Mouse (Mus musculus) liver, embryonic 12.5 days (tissue): ENCODE measurements around the gene C1d. TPM values are rescaled to one million over a fixed set of nuclear protein-coding genes. Genes with fewer than 3 reads are reported as not detected.
"Not testable (repeated sequence)": the region's sequence is repeated elsewhere in the genome, so short reads cannot be mapped to it uniquely, and the experiment has no call there.

ENCODE experiments used
- ATAC-seq: fragments of 200-750 bp; cut with Nextera tagmentation; 2 replicates; pipeline ENCODE4 v1.8.0; 2017; ENCODE audit warnings: moderate number of reproducible peaks, mild to moderate bottlenecking, moderate library complexity
- H3K27ac ChIP-seq: fragments of 300-500 bp; sonication (generic); 2 replicates; pipeline ENCODE4 v1.5.1; 2016; ENCODE audit warnings: mild to moderate bottlenecking
- H3K27me3 ChIP-seq: fragments of 300-500 bp; sonication (generic); replicated peaks from 2 replicates; pipeline ENCODE4 v1.6.1; 2016; ENCODE audit warnings: mild to moderate bottlenecking, moderate library complexity
- H3K36me3 ChIP-seq: fragments of 300-500 bp; sonication (generic); 2 replicates; pipeline ENCODE4 v1.6.1; 2016; ENCODE audit warnings: mild to moderate bottlenecking, moderate library complexity
- H3K4me1 ChIP-seq: fragments of 300-500 bp; sonication (generic); 2 replicates; pipeline ENCODE4 v1.6.1; 2016
- H3K4me2 ChIP-seq: fragments of 300-500 bp; sonication (generic); 2 replicates; pipeline ENCODE4 v1.6.1; 2016; ENCODE audit warnings: mild to moderate bottlenecking, moderate library complexity
- H3K4me3 ChIP-seq: fragments of 300-500 bp; sonication (generic); 2 replicates; pipeline ENCODE4 v1.5.1; 2016; ENCODE audit warnings: mild to moderate bottlenecking, moderate library complexity
- H3K9ac ChIP-seq: fragments of 300-500 bp; sonication (generic); 2 replicates; pipeline ENCODE4 v1.6.1; 2016; ENCODE audit warnings: mild to moderate bottlenecking, moderate library complexity
- H3K9me3 ChIP-seq: fragments of 300-500 bp; sonication (generic); replicated peaks from 2 replicates; pipeline ENCODE4 v1.6.1; 2016; ENCODE audit warnings: mild to moderate bottlenecking, moderate library complexity
- WGBS: fragments of 180-500 bp; shearing (Covaris S2); methylation state at CpG from one replicate; pipeline ENCODE4 v1.1.7; 2016; ENCODE audit not compliant: insufficient replicate concordance; 5-methylcytosine and 5-hydroxymethylcytosine counted together
- polyA plus RNA-seq: library from polyadenylated mRNA; unstranded; fragments of >200 nt; fragmentation: Nextera tagmentation; extraction: Ambion mirVana; gene quantifications from 2 replicates; pipeline ENCODE4 v1.2.1, GENCODE M21; 2016

C1d gene
- polyA plus RNA-seq: 56.5 and 56.6 TPM in 2 replicates

- Histone ChIP-seq H3K4me3 (peak within 1 kb of the TSS; percentile 85), H3K4me2 (peak within 1 kb of the TSS; percentile 74), H3K36me3 (peaks cover 1% of the 10 kb centered on the region; the same call in 1 of the 2 replicates), H3K9ac (peak within 1 kb of the TSS; percentile 89), H3K27me3 (no peaks in the 10 kb centered on the region), H3K9me3 (no peaks in the 10 kb centered on the region), H3K4me1 (peaks cover 21% of the 10 kb centered on the region), H3K27ac (peak within 1 kb of the TSS; percentile 90)
- peak; percentile 95 for ATAC-seq
- under 1% methylated on average over 33 of the region's 33 CpGs for WGBS
Measured at GRCm38 (mm10) chr11:17257443-17257842, at the start of gene C1d. TSS of gene C1d (plus strand) at chr11:17257579.

- ATAC-seq: peak; percentile 97
- WGBS: under 1% methylated on average over 65 of the region's 65 CpGs
Measured at GRCm38 (mm10) chr11:17211258-17212140, 45.9 kb upstream of the C1d start, which contains the start of gene Pno1. TSS of gene Pno1 (minus strand) at chr11:17211568.

DNA sequence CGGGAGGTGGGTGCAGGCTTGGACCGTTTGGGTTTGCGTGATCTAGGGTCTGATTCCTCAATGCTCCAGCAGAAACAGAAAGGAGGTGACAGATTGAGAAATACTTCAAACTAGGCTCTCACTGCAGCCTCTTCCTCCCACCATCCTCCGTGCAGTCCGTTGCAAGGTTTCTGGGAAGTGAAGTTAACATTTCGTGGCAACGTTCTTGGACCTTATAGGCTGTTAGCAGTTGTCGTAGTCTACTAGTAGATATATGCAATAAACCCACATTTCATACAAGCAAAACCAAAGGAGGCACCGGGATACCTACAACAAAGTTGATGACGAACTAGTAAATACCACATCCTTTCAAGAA lies 45.3 kb upstream of the C1d start:
- Histone ChIP-seq H3K4me2 (peak overlapping the region; percentile 87), H3K36me3 (peaks cover 27% of the 10 kb centered on the region), H3K4me3 (peak overlapping the region; percentile 94), H3K9me3 (no peaks in the 10 kb centered on the region), H3K27me3 (no peaks in the 10 kb centered on the region), H3K4me1 (peaks cover 35% of the 10 kb centered on the region), H3K9ac (peak overlapping the region; percentile 84), H3K27ac (peak overlapping the region; percentile 80)
- ATAC-seq: no peak; the same call in 1 of the 2 replicates
- under 1% methylated on average over 10 of the region's 10 CpGs for WGBS

More at GRCm38 (mm10) chr11:17211258-17212140, 45.9 kb upstream of the C1d start, which contains the start of gene Pno1:
- Histone ChIP-seq H3K4me1 (peaks cover 35% of the 10 kb centered on the region), H3K4me2 (peak within 1 kb of the TSS; percentile 87), H3K9ac (peak within 1 kb of the TSS; percentile 84), H3K27me3 (no peaks in the 10 kb centered on the region), H3K4me3 (peak within 1 kb of the TSS; percentile 94), H3K9me3 (no peaks in the 10 kb centered on the region), H3K27ac (peak within 1 kb of the TSS; percentile 80), H3K36me3 (peaks cover 30% of the 10 kb centered on the region)

- ATAC-seq: peak; percentile 25
- 31% methylated on average over 5 of the region's 5 CpGs for WGBS
- peak overlapping the region; percentile 84 for H3K9ac ChIP-seq
- H3K36me3 ChIP-seq: peaks cover 20% of the 10 kb centered on the region
- peaks cover 35% of the 10 kb centered on the region for H3K4me1 ChIP-seq
- peak overlapping the region; percentile 80 for H3K27ac ChIP-seq
- peak overlapping the region; percentile 87 for H3K4me2 ChIP-seq
- no peaks in the 10 kb centered on the region for H3K9me3 ChIP-seq
- no peaks in the 10 kb centered on the region for H3K27me3 ChIP-seq
- H3K4me3 ChIP-seq: peak overlapping the region; percentile 94
Measured at GRCm38 (mm10) chr11:17212903-17213509, 44.4 kb upstream of the C1d start.

DNA sequence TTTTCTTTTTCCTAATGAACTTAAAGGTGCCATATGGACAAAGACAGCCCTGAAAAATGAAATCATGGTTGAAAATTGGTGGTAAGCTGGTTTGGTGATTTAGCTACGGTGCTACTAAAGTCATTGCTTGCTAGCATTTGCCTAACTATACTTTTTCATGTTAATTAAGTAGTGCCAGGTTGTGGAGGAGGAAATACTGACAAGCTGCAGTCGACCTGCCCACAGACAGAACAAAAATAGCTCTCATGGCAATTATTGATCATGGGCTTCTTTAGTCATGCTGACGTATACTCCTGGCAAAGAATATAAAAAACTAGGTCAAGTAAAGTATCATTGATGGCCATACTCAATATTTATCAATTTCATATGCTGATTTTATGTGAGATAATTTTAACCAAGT lies 41.9 kb upstream of the C1d start:
- WGBS: 65% methylated on average over 3 of the region's 3 CpGs
- Histone ChIP-seq H3K9me3 (no peaks in the 10 kb centered on the region), H3K9ac (no peak overlapping the region), H3K4me3 (no peak overlapping the region), H3K4me1 (peaks cover 28% of the 10 kb centered on the region), H3K36me3 (peaks cover 13% of the 10 kb centered on the region), H3K27ac (no peak overlapping the region), H3K4me2 (no peak overlapping the region), H3K27me3 (no peaks in the 10 kb centered on the region)
- no peak for ATAC-seq

DNA sequence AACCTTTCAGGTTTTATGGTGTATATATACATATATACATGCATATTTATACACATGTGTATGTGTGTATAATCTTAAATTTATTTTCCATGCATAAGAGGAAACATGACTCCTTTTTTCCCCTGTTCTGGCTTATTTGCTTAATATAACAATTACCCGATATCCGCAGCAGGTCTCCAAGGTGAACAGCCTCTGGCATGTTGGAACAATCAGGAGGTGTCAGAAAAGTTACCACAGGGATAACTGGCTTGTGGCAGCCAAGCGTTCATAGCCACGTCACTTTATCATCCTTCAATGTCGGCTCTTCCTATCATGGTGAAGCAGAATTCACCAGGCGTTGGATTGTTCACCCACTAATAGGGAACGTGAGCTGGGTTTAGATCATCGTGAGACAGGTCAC lies 36.3 kb upstream of the C1d start:
- Histone ChIP-seq H3K27me3 (no peaks in the 10 kb centered on the region), H3K4me1 (no peaks in the 10 kb centered on the region), H3K9ac (no peak overlapping the region), H3K4me3 (no peak overlapping the region), H3K4me2 (no peak overlapping the region), H3K27ac (no peak overlapping the region), H3K9me3 (no peaks in the 10 kb centered on the region), H3K36me3 (peaks cover 54% of the 10 kb centered on the region)
- ATAC-seq: no peak
- WGBS: 87% methylated on average over 8 of the region's 8 CpGs

- Histone ChIP-seq H3K4me1 (peaks cover 20% of the 10 kb centered on the region), H3K36me3 (peaks cover 67% of the 10 kb centered on the region), H3K27me3 (no peaks in the 10 kb centered on the region), H3K27ac (no peak overlapping the region), H3K4me3 (no peak overlapping the region), H3K9me3 (no peaks in the 10 kb centered on the region), H3K9ac (no peak overlapping the region), H3K4me2 (no peak overlapping the region)
- ATAC-seq: no peak
- WGBS: 87% methylated on average over 5 of the region's 5 CpGs
Measured at GRCm38 (mm10) chr11:17232792-17233191, 24.6 kb upstream of the C1d start.

DNA sequence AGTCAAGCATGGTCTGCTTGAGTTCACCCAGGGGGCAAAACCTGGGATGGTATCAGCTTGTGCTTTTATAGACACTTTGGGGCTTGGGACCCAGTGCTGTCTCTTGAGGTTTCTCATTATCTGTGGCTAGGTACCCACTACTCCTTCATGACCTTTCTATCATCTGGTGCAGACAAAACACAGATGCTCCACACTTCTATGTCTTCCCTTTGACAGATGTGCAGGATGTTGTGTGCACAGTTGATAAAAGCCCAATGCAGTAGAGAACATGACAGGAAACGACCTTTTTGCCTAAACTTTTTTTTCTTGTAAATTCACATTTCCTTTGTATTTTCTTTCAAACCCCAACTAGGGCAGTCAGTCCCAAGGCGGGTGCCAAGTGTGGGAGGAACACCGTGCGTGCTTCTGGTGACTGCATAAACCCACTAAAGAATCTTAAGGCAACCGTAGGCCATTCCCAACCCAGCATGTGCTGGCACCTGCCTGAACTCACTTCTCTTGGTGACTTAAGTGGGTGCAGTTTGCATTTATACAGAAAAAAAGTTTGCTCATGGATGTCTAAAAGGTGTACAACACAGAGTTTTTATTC lies 20.8 kb upstream of the C1d start:
- no peak overlapping the region for H3K9ac ChIP-seq
- WGBS: 42% methylated on average over 5 of the region's 5 CpGs
- H3K27ac ChIP-seq: no peak overlapping the region
- H3K4me2 ChIP-seq: no peak overlapping the region
- H3K4me3 ChIP-seq: no peak overlapping the region
- no peaks in the 10 kb centered on the region for H3K27me3 ChIP-seq
- ATAC-seq: peak; percentile 83
- H3K36me3 ChIP-seq: peaks cover 35% of the 10 kb centered on the region
- H3K4me1 ChIP-seq: peaks cover 28% of the 10 kb centered on the region
- no peaks in the 10 kb centered on the region for H3K9me3 ChIP-seq

DNA sequence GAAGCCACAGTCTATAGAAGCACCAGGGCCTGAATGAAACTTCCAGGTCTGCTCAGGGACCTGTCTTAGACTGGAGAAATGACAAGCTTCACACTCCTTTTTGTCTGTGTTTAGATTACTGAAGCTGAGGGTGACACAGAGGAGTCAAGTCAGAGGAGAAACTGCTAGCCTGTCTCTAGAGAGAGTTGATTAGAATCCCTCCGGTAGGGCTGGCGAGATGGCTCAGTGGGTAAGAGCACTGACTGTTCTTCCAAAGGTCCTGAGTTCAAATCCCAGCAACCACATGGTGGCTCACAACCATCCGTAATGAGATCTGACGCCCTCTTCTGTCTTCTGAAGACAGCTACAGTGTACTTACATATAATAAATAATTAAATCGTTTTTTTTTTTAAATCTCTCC lies 18.8 kb upstream of the C1d start:
- peaks cover 16% of the 10 kb centered on the region for H3K36me3 ChIP-seq
- peaks cover 28% of the 10 kb centered on the region for H3K4me1 ChIP-seq
- H3K4me2 ChIP-seq, ATAC-seq, H3K9ac ChIP-seq, H3K9me3 ChIP-seq, H3K27ac ChIP-seq, H3K27me3 ChIP-seq, H3K4me3 ChIP-seq: not testable (repeated sequence)
- WGBS: 82% methylated on average over 5 of the region's 5 CpGs

DNA sequence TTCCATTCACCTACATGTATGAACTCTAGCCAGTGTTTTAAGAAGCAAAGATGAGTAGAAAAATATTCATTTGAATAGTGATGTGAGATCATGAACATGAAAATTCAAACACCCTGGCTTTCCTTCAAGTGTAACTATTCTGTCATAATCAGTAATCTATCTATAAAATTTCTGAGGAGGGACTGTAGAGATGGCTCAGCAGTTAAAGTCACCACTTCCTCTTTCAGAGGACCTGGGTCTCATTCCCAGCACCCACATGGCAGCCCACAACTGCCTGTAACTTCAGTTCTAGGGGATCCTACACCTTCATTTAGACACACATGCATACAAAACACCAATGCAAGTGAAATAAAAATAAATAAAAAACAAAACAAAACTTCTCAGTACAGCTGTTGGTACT lies 8.7 kb upstream of the C1d start:
- no peak overlapping the region for H3K4me3 ChIP-seq
- no peak overlapping the region for H3K27ac ChIP-seq
- no peak overlapping the region for H3K4me2 ChIP-seq
- no peak overlapping the region for H3K9ac ChIP-seq
- no peak for ATAC-seq
- H3K4me1 ChIP-seq: no peaks in the 10 kb centered on the region
- H3K36me3 ChIP-seq: no peaks in the 10 kb centered on the region
- H3K27me3 ChIP-seq: no peaks in the 10 kb centered on the region
- H3K9me3 ChIP-seq: no peaks in the 10 kb centered on the region

DNA sequence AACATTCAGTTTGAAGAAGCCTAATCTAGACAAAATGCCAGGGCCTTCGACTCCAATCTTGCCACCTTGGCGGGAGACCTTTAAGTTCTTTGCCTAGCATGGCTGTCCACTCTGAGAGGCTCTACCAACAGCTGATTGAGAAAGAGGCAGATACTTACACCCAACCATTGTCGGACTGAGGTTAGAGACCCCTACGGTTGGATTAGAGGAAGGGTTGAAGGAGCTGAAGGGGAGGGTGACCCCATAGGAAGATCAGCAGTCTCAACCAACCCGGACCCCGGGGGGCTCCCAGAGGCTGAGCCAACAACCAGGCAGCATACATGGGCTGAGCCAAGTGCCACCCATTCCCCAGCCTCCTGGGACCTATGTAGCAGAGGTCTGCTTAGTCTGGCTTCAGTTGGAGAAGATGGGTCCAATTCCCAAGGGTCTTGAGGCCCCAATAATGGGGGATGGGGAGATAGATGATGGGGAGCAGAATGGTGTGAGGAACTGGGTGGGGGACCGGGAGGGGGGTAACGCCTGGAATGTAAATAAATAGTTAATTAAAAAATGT lies 490 bp upstream of the C1d start:
- Histone ChIP-seq H3K9me3 (no peaks in the 10 kb centered on the region), H3K9ac (peak overlapping the region; percentile 89), H3K4me2 (peak overlapping the region; percentile 74), H3K36me3 (no peaks in the 10 kb centered on the region), H3K4me3 (peak overlapping the region; percentile 85), H3K4me1 (peaks cover 21% of the 10 kb centered on the region), H3K27ac (no peak overlapping the region), H3K27me3 (no peaks in the 10 kb centered on the region)
- ATAC-seq: peak; percentile 56
- 50% methylated on average over 8 of the region's 8 CpGs for WGBS

GRCm38 (mm10) chr11:17257861-17258260 lies 482 bp downstream of the C1d start:
- H3K4me1 ChIP-seq: peaks cover 21% of the 10 kb centered on the region
- peak; percentile 38 for ATAC-seq
- peaks cover 5% of the 10 kb centered on the region for H3K36me3 ChIP-seq
- 2% methylated on average over 17 of the region's 17 CpGs for WGBS
- peak overlapping the region; percentile 74 for H3K4me2 ChIP-seq
- peak overlapping the region; percentile 85 for H3K4me3 ChIP-seq
- peak overlapping the region; percentile 90 for H3K27ac ChIP-seq
- no peaks in the 10 kb centered on the region for H3K27me3 ChIP-seq
- H3K9ac ChIP-seq: peak overlapping the region; percentile 89
- no peaks in the 10 kb centered on the region for H3K9me3 ChIP-seq
